Mouse (Mus musculus): ENCODE results near the gene Acot8. TPM values are rescaled to one million over a fixed set of nuclear protein-coding genes. Genes with fewer than 3 reads are reported as not detected.

Gene Acot8
- polyA plus RNA-seq, 1 experiment from 2014 or later, result 17.8 TPM

- Histone ChIP-seq H3K27me3 (ENCODE audit: insufficient read depth, poor library complexity, severe bottlenecking) (no peaks in the 10 kb centered on the region), H3K36me3 (peaks cover 32% of the 10 kb centered on the region), H3K9me3 (no peaks in the 10 kb centered on the region), H3K27ac (peak overlapping the region; percentile 94), H3K4me3 (peak overlapping the region; percentile 82), H3K4me1 (peaks cover 35% of the 10 kb centered on the region)
- no peak for DNase-seq (ENCODE audit: low spot score)
- 82% methylated on average over 3 of the region's 3 CpGs for WGBS
These were observed 17.6 kb downstream of the Acot8 start for GRCm38 (mm10) chr2:164787032-164787431.

GRCm38 (mm10) chr2:164786388-164786885 lies 18.2 kb downstream of the Acot8 start:
- 5% methylated on average over 15 of the region's 15 CpGs for WGBS
- H3K4me1 ChIP-seq, result peaks cover 31% of the 10 kb centered on the region
- peaks cover 26% of the 10 kb centered on the region for H3K36me3 ChIP-seq
- peak overlapping the region; percentile 82 for H3K4me3 ChIP-seq
- DNase-seq (ENCODE audit: low spot score), result no peak
- H3K27ac ChIP-seq, result peak overlapping the region; percentile 94
- no peaks in the 10 kb centered on the region for H3K9me3 ChIP-seq
- no peaks in the 10 kb centered on the region for H3K27me3 ChIP-seq (ENCODE audit: insufficient read depth, poor library complexity, severe bottlenecking)

- WGBS, result under 1% methylated on average over 89 of the region's 89 CpGs
- no peaks in the 10 kb centered on the region for H3K9me3 ChIP-seq
- peak; percentile 95 for DNase-seq (ENCODE audit: low spot score)
- no peaks in the 10 kb centered on the region for H3K27me3 ChIP-seq (ENCODE audit: insufficient read depth, poor library complexity, severe bottlenecking)
- peaks cover 31% of the 10 kb centered on the region for H3K4me1 ChIP-seq
- H3K4me3 ChIP-seq, result peak within 1 kb of the TSS; percentile 82
- H3K36me3 ChIP-seq, result peaks cover 19% of the 10 kb centered on the region
- H3K27ac ChIP-seq, result peak within 1 kb of the TSS; percentile 94
These were observed 18.9 kb downstream of the Acot8 start, which contains the start of gene Snx21 for GRCm38 (mm10) chr2:164785481-164786387. Gene Snx21 (plus strand): TSS chr2:164785823.

DNA sequence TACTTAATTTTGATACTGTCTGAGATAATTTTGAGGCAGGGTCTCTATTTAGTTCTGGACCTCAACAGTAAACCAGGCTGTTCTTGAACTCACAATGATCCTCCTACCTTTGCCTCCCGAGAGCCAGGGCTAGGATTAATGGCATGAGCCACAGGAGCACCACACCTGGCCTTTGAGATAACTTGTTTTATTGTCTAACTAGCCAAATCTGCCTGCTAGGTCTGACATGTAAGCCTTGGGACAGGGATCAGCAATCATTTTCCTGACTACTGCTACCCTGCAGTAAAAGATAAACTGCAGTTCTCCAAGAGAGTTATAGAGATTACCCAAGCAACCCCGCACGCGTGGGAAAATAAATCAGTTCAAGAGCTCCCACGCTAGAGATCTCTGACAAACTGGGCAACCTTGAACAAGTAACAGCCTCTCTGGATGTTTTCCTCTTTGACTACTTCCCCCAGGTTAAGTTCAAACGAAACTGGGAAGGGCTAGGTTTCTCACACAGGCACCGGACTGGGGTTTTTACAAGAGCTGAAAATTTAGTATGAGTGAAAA lies 19.7 kb downstream of the Acot8 start:
- H3K27ac ChIP-seq, result peak overlapping the region; percentile 94
- H3K27me3 ChIP-seq (ENCODE audit: insufficient read depth, poor library complexity, severe bottlenecking), result no peaks in the 10 kb centered on the region
- H3K36me3 ChIP-seq, result peaks cover 12% of the 10 kb centered on the region; the same call in 1 of the 2 replicates
- peak; percentile 67 for DNase-seq (ENCODE audit: low spot score)
- 15% methylated on average over 7 of the region's 7 CpGs for WGBS
- peaks cover 31% of the 10 kb centered on the region for H3K4me1 ChIP-seq
- H3K9me3 ChIP-seq, result no peaks in the 10 kb centered on the region
- H3K4me3 ChIP-seq, result peak overlapping the region; percentile 82

- Histone ChIP-seq H3K36me3 (peaks cover 7% of the 10 kb centered on the region; the same call in 1 of the 2 replicates), H3K27ac (no peak overlapping the region), H3K9me3 (no peaks in the 10 kb centered on the region), H3K4me3 (no peak overlapping the region), H3K4me1 (peaks cover 30% of the 10 kb centered on the region), H3K27me3 (ENCODE audit: insufficient read depth, poor library complexity, severe bottlenecking) (no peaks in the 10 kb centered on the region)
- WGBS, result 74% methylated on average over 7 of the region's 7 CpGs
- peak; percentile 63 for DNase-seq (ENCODE audit: low spot score)
These were observed 20.6 kb downstream of the Acot8 start for GRCm38 (mm10) chr2:164783926-164784581.

GRCm38 (mm10) chr2:164781876-164782275 lies 22.8 kb downstream of the Acot8 start:
- no peaks in the 10 kb centered on the region for H3K9me3 ChIP-seq
- no peak overlapping the region for H3K4me3 ChIP-seq
- H3K4me1 ChIP-seq, result peaks cover 17% of the 10 kb centered on the region
- H3K36me3 ChIP-seq, result no peaks in the 10 kb centered on the region
- WGBS, result 51% methylated on average over 4 of the region's 4 CpGs
- H3K27me3 ChIP-seq (ENCODE audit: insufficient read depth, poor library complexity, severe bottlenecking), result peaks cover 16% of the 10 kb centered on the region
- DNase-seq (ENCODE audit: low spot score), result peak; percentile 73
- no peak overlapping the region for H3K27ac ChIP-seq

DNA sequence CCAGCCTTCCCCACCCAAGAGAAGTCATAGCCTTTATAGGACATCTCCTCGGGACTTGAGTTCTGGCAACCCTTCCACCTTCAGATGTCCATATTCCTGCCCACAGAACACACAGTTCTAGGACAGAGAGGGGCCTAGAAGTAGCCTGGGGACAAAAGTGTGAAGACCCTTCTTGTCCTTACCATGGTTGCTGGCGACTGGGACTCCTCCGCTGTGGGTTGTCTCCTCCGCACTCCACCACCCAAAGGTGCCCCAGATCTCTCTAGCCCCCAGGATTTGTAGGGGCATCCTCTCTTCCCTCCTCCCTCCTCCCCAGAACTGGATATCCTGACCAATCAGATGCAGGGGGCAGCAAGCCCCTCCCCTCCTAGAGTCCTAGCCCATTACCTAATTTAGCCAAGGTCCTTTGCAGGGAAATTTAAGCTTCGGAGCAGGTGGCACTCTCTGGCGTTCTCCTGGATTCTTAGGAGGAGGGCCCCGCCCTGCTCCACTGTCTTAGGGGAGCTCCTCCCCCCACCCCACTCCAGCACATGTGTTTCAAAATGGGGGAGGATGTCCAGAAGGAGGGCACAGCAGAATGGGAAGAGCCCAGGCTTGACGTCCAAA lies 25.1 kb downstream of the Acot8 start, which contains the start of gene Tnnc2:
Gene Tnnc2, minus strand, starts transcription at position 487 of the 606 bp plus-strand sequence.
- H3K36me3 ChIP-seq, result no peaks in the 10 kb centered on the region
- WGBS, result 63% methylated on average over 8 of the region's 8 CpGs
- peaks cover 22% of the 10 kb centered on the region for H3K27me3 ChIP-seq (ENCODE audit: insufficient read depth, poor library complexity, severe bottlenecking)
- peaks cover under 1% of the 10 kb centered on the region for H3K4me1 ChIP-seq
- no peak within 1 kb of the TSS for H3K27ac ChIP-seq
- peak; percentile 60 for DNase-seq (ENCODE audit: low spot score)
- no peaks in the 10 kb centered on the region for H3K9me3 ChIP-seq
- no peak within 1 kb of the TSS for H3K4me3 ChIP-seq

DNA sequence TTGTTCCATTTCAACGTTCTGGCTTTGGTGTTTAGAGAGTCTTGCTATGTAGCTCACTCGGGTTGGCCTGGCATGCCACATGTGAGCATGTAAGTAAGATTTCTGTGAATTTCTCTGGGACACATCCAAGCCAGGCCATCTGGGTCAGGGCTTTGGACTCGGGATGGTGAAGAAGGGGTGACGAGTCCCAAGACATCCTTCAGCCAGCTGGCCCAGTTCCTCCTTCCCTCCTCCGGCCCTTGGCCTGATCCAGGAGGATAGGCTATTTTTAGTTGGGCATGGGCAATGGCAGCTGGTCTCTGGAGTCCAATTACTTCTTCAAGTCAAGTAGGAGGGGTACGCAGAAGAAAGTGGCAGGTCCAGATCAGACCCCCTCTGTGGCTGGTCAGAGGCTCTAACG lies 25.9 kb downstream of the Acot8 start:
- Histone ChIP-seq H3K9me3 (no peaks in the 10 kb centered on the region), H3K27me3 (ENCODE audit: insufficient read depth, poor library complexity, severe bottlenecking) (peaks cover 22% of the 10 kb centered on the region), H3K4me1 (no peaks in the 10 kb centered on the region), H3K4me3 (no peak overlapping the region), H3K36me3 (no peaks in the 10 kb centered on the region), H3K27ac (no peak overlapping the region)
- 75% methylated on average over 7 of the region's 7 CpGs for WGBS
- DNase-seq (ENCODE audit: low spot score), result peak; percentile 64

DNA sequence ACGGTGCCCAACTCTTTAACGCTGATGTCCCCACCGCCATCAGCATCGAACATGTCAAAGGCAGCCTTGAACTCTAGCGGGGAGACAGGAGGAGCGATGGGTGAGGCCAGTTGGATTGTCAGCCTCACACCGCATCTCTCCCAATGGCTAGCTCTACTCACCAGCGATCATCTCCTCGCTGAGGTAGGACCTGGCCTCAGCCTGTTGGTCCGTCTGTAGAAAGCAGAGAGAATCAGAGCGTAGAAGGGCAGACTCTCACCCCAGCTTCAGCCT lies 26.7 kb downstream of the Acot8 start:
- H3K36me3 ChIP-seq, result peaks cover 4% of the 10 kb centered on the region
- WGBS, result 90% methylated on average over 11 of the region's 11 CpGs
- H3K4me3 ChIP-seq, result no peak overlapping the region

DNA sequence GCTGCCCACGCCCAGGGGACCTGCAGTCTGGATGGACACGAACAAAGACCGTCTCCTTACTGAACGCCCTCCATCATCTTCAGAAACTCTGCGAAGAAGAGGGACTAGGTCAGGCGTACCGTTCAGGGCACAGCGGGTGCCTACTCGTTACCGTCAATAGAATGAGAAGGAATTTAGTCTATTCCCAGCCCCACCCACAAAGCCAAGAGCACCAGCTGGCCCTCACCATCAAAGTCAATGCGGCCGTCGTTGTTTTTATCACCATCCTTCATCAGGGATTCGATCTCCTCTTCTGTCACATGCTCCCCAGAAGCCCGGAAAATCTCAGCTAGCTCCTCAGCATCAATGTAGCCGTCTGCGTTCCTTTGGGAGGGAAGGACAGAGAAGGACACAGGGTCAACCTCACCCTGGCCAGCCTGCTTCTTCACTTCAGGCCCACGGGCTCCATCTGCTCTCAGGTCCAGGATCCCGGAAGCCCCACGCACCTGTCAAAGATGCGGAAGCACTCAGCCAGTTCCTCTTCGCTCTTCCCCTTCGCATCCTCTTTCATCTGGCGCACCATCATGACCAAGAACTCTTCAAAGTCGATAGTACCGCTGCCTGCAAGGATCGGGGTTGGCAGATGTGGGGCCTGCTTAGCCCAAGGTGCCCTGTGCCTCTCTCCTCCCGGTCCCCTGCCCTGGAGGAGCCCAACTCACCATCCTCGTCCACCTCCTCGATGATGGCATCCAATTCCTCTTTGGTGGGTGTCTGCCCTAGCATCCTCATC lies 27.3 kb downstream of the Acot8 start:
- Histone ChIP-seq H3K36me3 (peaks cover 9% of the 10 kb centered on the region), H3K9me3 (no peaks in the 10 kb centered on the region), H3K4me1 (no peaks in the 10 kb centered on the region; the same call in 1 of the 2 replicates), H3K4me3 (no peak overlapping the region), H3K27ac (no peak overlapping the region), H3K27me3 (ENCODE audit: insufficient read depth, poor library complexity, severe bottlenecking) (peaks cover 22% of the 10 kb centered on the region)
- WGBS, result 74% methylated on average over 30 of the region's 30 CpGs
- peak; percentile 70 for DNase-seq (ENCODE audit: low spot score)

More for the DNA sequence above, 26.7 kb downstream of the Acot8 start:
- Histone ChIP-seq H3K27ac (no peak overlapping the region), H3K4me1 (no peaks in the 10 kb centered on the region; the same call in 1 of the 2 replicates), H3K27me3 (ENCODE audit: insufficient read depth, poor library complexity, severe bottlenecking) (peaks cover 22% of the 10 kb centered on the region), H3K9me3 (no peaks in the 10 kb centered on the region)
- no peak for DNase-seq (ENCODE audit: low spot score)

DNA sequence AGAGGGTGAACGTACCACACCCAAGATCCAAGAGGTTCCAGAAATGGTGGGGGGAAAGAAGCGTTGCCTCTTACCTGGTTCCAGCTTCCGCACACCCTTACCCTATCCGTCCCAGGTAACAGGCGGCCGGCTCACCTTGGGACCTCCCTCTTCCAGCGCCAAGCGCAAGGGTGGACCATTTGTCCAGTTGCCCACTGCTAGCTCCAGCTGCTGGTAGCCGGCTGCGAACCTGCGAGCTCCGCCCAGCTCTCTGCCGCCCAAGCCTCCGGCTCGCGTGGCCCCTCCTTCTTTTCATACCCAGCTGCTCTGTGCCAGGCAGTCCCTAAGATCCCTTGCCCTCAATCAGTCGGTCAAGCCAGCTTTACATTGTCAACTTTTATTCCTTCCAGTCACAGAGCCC lies 27.9 kb downstream of the Acot8 start:
- H3K27ac ChIP-seq, result no peak overlapping the region
- peaks cover 6% of the 10 kb centered on the region for H3K4me1 ChIP-seq
- 50% methylated on average over 17 of the region's 17 CpGs for WGBS
- no peaks in the 10 kb centered on the region for H3K9me3 ChIP-seq
- peak; percentile 74 for DNase-seq (ENCODE audit: low spot score)
- H3K27me3 ChIP-seq (ENCODE audit: insufficient read depth, poor library complexity, severe bottlenecking), result peaks cover 22% of the 10 kb centered on the region
- peaks cover 15% of the 10 kb centered on the region for H3K36me3 ChIP-seq
- H3K4me3 ChIP-seq, result no peak overlapping the region

GRCm38 (mm10) chr2:164776130-164776529 lies 28.6 kb downstream of the Acot8 start:
- H3K4me3 ChIP-seq, result no peak overlapping the region
- peaks cover 22% of the 10 kb centered on the region for H3K27me3 ChIP-seq (ENCODE audit: insufficient read depth, poor library complexity, severe bottlenecking)
- WGBS, result 81% methylated on average over 6 of the region's 6 CpGs
- H3K36me3 ChIP-seq, result peaks cover 22% of the 10 kb centered on the region
- no peaks in the 10 kb centered on the region for H3K9me3 ChIP-seq
- H3K27ac ChIP-seq, result no peak overlapping the region
- peaks cover 13% of the 10 kb centered on the region for H3K4me1 ChIP-seq
- no peak for DNase-seq (ENCODE audit: low spot score)

Measured in heart, embryonic 10.5 days (tissue).